ENCODE assay signal across 15 mouse cellular contexts in genomic region chr4:84135740-84136139, GRCm38 (mm10).
"Had no signal": no experiment of that assay in that cellular context is flagged by ENCODE, and none has a peak within 500 bp of the region (broad histone marks: within the 10 kb centered on the region; RNA-seq: fewer than 3 reads in every experiment).

No protein-coding gene starts in this region.

- DNase-seq: kidney, postnatal 14 days; lung, adult 2 months; lung, postnatal 36 days; retina, postnatal 1 day; right cerebral cortex, postnatal 4 days; spleen, adult 18-20 months; thymus, adult 2 months; thymus, postnatal 36 days had no signal

- H3K9me3 ChIP-seq: kidney, embryonic 15.5 days; liver, embryonic 15.5 days had no signal

- H3K27ac ChIP-seq: kidney, embryonic 15.5 days; liver, embryonic 15.5 days; neural tube, embryonic 13.5 days had no signal

- H3K27me3 ChIP-seq: kidney, embryonic 15.5 days; liver, embryonic 15.5 days; neural tube, embryonic 13.5 days had no signal

- H3K4me3 ChIP-seq: kidney, embryonic 15.5 days; liver, embryonic 15.5 days; neural tube, embryonic 13.5 days had no signal

- H3K4me1 ChIP-seq: liver, embryonic 15.5 days had no signal

- H3K4me2 ChIP-seq: kidney, embryonic 15.5 days; liver, embryonic 11.5 days; liver, embryonic 15.5 days; midbrain, embryonic 11.5 days; neural tube, embryonic 13.5 days had no signal

- ATAC-seq: lung, postnatal 0 days; midbrain, embryonic 16.5 days had no signal

- H3K9ac ChIP-seq: kidney, embryonic 15.5 days; liver, embryonic 15.5 days; neural tube, embryonic 13.5 days had no signal

- H3K36me3 ChIP-seq: kidney, embryonic 15.5 days; liver, embryonic 15.5 days; neural tube, embryonic 13.5 days had no signal
